Mouse (Mus musculus) testis, adult 2 months (tissue): ENCODE measurements around the gene Drc7.

ENCODE experiments used
- CTCF ChIP-seq: fragments of 200-500 bp; IDR thresholded peaks from 2 replicates; pipeline ENCODE4 v1.5.1; 2012; ENCODE audit warnings: low read depth, mild to moderate bottlenecking, inconsistent platforms, low read length, moderate library complexity; ENCODE audit not compliant: control insufficient read depth, insufficient read depth, insufficient replicate concordance
- POLR2A ChIP-seq: fragments of 200-500 bp; IDR thresholded peaks from 2 replicates; pipeline ENCODE4 v1.6.1; 2012; ENCODE audit warnings: low read depth, mild to moderate bottlenecking, inconsistent platforms, low read length, moderate library complexity; ENCODE audit not compliant: control insufficient read depth

DNA sequence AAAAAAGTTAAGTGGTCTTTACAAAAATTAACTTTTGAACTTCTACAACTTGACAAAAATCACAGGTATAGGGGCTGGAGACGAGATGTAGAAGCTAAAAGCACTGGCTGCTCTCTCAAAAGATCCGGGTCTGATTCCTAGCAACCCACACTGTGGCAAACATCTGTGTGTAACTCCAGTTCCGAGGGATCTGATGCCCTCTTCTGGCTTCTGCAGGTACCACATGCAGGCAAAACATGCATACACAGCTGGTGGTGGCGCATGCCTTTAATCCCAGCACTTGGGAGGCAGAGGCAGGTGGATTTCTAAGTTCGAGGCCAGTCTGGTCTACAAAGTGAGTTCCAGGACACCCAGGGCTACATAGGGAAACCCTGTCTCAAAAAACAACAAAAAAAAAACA lies 68.6 kb downstream of the Drc7 start:
- no peak for TF ChIP-seq POLR2A
- peak; percentile 21; the same call in 1 of the 2 replicates for TF ChIP-seq CTCF
